Mouse (Mus musculus) CH12.LX (cell line): Measurements from ENCODE around the gene Klhdc8b. TPM values are rescaled to one million over a fixed set of nuclear protein-coding genes. Genes with fewer than 3 reads are reported as not detected.

Experiments used
- DNase-seq: peaks from one replicate; pipeline ENCODE4 v3.0.0-alpha.2; 2013; ENCODE audit errors: extremely low read depth
- H3K27ac ChIP-seq: 2 replicates; pipeline ENCODE4 v1.5.1; 2012; ENCODE audit warnings: low read depth, mild to moderate bottlenecking, control low read depth, moderate library complexity; ENCODE audit not compliant: insufficient read depth
- H3K27me3 ChIP-seq: replicated peaks from 2 replicates; pipeline ENCODE3; 2012; ENCODE audit warnings: inconsistent platforms
- H3K36me3 ChIP-seq, 2 experiments: replicated peaks in 1 of 2; 2 replicates each; pipeline versions ENCODE3 to v1.6.1; 2012; ENCODE audit warnings: inconsistent platforms in 1 of 2, low read length in 1 of 2, mild to moderate bottlenecking in 1 of 2, mixed read lengths in 1 of 2, moderate library complexity in 1 of 2; ENCODE audit not compliant: control insufficient read depth in 1 of 2, insufficient read depth in 1 of 2
- H3K4me1 ChIP-seq, 2 experiments: 2 replicates each; pipeline ENCODE4 v1.6.1; 2012; ENCODE audit warnings: inconsistent platforms in 1 of 2, moderate library complexity in 1 of 2; ENCODE audit not compliant: insufficient read depth in 2 of 2, control insufficient read depth in 1 of 2
- H3K4me2 ChIP-seq: 2 replicates; pipeline ENCODE4 v1.6.1; 2012; ENCODE audit warnings: low read depth, mild to moderate bottlenecking, control low read depth; ENCODE audit not compliant: poor library complexity, insufficient read depth, severe bottlenecking
- H3K4me3 ChIP-seq, 3 experiments: fragments of 150-350 bp in 1 of 3; sonication (generic) in 1 of 3; replicated peaks in 1 of 3; 2 replicates each; pipeline versions ENCODE3 to v1.5.1; 2011 to 2012; ENCODE audit warnings: low read depth in 2 of 3, low read length in 2 of 3, mild to moderate bottlenecking in 2 of 3, moderate library complexity in 2 of 3, control low read depth in 1 of 3, improper control_type of control experiment in 1 of 3, inconsistent platforms in 1 of 3, mixed read lengths in 1 of 3; ENCODE audit not compliant: poor library complexity in 1 of 3
- H3K79me2 ChIP-seq: replicated peaks from 2 replicates; pipeline ENCODE4 v1.6.1; 2012; ENCODE audit warnings: mild to moderate bottlenecking, moderate library complexity; ENCODE audit not compliant: control insufficient read depth, poor library complexity, insufficient read depth, severe bottlenecking; ENCODE audit errors: extremely low read depth
- H3K9ac ChIP-seq: 2 replicates; pipeline ENCODE4 v1.6.1; 2012; ENCODE audit warnings: low read depth, mild to moderate bottlenecking, control low read depth, moderate library complexity; ENCODE audit not compliant: insufficient read depth
- H3K9me3 ChIP-seq: replicated peaks from 2 replicates; pipeline ENCODE3; 2012; ENCODE audit warnings: low read length, inconsistent platforms, mixed read lengths
- BHLHE40 ChIP-seq: IDR thresholded peaks from 2 replicates; pipeline ENCODE4 v1.6.1; 2011; ENCODE audit warnings: mild to moderate bottlenecking, low read depth, low read length, improper control_type of control experiment
- CHD1 ChIP-seq: IDR thresholded peaks from 2 replicates; pipeline ENCODE4 v1.6.1; 2012; ENCODE audit warnings: low read depth, low read length, improper control_type of control experiment, inconsistent platforms
- CHD2 ChIP-seq: IDR thresholded peaks from 2 replicates; pipeline ENCODE4 v1.6.1; 2011; ENCODE audit warnings: low read length, improper control_type of control experiment
- CTCF ChIP-seq, 2 experiments: IDR thresholded peaks in 1 of 2; conservative IDR thresholded peaks in 1 of 2; 2 replicates each; pipeline ENCODE4 v1.5.1; 2011 to 2012; ENCODE audit warnings: low read depth in 2 of 2, low read length in 2 of 2, improper control_type of control experiment in 1 of 2, inconsistent platforms in 1 of 2, mild to moderate bottlenecking in 1 of 2, moderate library complexity in 1 of 2
- E2F4 ChIP-seq: IDR thresholded peaks from 2 replicates; pipeline ENCODE4 v1.6.1; 2011; ENCODE audit warnings: low read depth, low read length, improper control_type of control experiment; ENCODE audit not compliant: insufficient replicate concordance
- ELF1 ChIP-seq: IDR thresholded peaks from 2 replicates; pipeline ENCODE4 v1.6.1; 2014; ENCODE audit warnings: low read depth, mild to moderate bottlenecking, inconsistent platforms, low read length, improper control_type of control experiment
- EP300 ChIP-seq: IDR thresholded peaks from 2 replicates; pipeline ENCODE4 v1.6.1; 2011; ENCODE audit warnings: low read length, improper control_type of control experiment
- ETS1 ChIP-seq: conservative IDR thresholded peaks from 2 replicates; pipeline ENCODE4 v1.6.1; 2012; ENCODE audit warnings: low read depth, mild to moderate bottlenecking, inconsistent platforms, low read length, improper control_type of control experiment, moderate library complexity
- GABPA ChIP-seq: IDR thresholded peaks from 2 replicates; pipeline ENCODE4 v1.6.1; 2012; ENCODE audit warnings: low read depth, low read length, improper control_type of control experiment, inconsistent platforms; ENCODE audit not compliant: insufficient replicate concordance
- HCFC1 ChIP-seq: IDR thresholded peaks from 2 replicates; pipeline ENCODE4 v1.6.1; 2012; ENCODE audit warnings: low read depth, mild to moderate bottlenecking, inconsistent platforms, low read length, improper control_type of control experiment
- IRF4 ChIP-seq: IDR thresholded peaks from 2 replicates; pipeline ENCODE4 v1.6.1; 2014; ENCODE audit warnings: low read depth, mild to moderate bottlenecking, inconsistent platforms, low read length, improper control_type of control experiment
- JUN ChIP-seq: IDR thresholded peaks from 2 replicates; pipeline ENCODE4 v1.6.1; 2011; ENCODE audit warnings: low read depth, mild to moderate bottlenecking, low read length, improper control_type of control experiment, moderate library complexity; ENCODE audit not compliant: insufficient read depth
- KAT2A ChIP-seq: IDR thresholded peaks from 2 replicates; pipeline ENCODE4 v1.6.1; 2012; ENCODE audit warnings: low read length, improper control_type of control experiment, inconsistent platforms; ENCODE audit not compliant: insufficient replicate concordance
- MAX ChIP-seq: IDR thresholded peaks from 2 replicates; pipeline ENCODE4 v1.6.1; 2011; ENCODE audit warnings: low read length, improper control_type of control experiment
- MAZ ChIP-seq: IDR thresholded peaks from 2 replicates; pipeline ENCODE4 v1.6.1; 2012; ENCODE audit warnings: low read depth, mild to moderate bottlenecking, inconsistent platforms, low read length, improper control_type of control experiment, moderate library complexity
- MEF2A ChIP-seq: IDR thresholded peaks from 2 replicates; pipeline ENCODE4 v1.6.1; 2014; ENCODE audit warnings: low read depth, mild to moderate bottlenecking, inconsistent platforms, low read length, improper control_type of control experiment, borderline replicate concordance
- MXI1 ChIP-seq: IDR thresholded peaks from 2 replicates; pipeline ENCODE4 v1.6.1; 2011; ENCODE audit warnings: mild to moderate bottlenecking, low read depth, low read length, improper control_type of control experiment
- MYC ChIP-seq: IDR thresholded peaks from 2 replicates; pipeline ENCODE4 v1.6.1; 2011; ENCODE audit warnings: low read depth, mild to moderate bottlenecking, improper control_type of control experiment, low read length
- NELFE ChIP-seq: IDR thresholded peaks from 2 replicates; pipeline ENCODE4 v1.6.1; 2011; ENCODE audit warnings: low read depth, low read length, improper control_type of control experiment
- NRF1 ChIP-seq: IDR thresholded peaks from 2 replicates; pipeline ENCODE4 v1.6.1; 2014; ENCODE audit warnings: low read depth, mild to moderate bottlenecking, inconsistent platforms, low read length, improper control_type of control experiment, moderate library complexity
- PAX5 ChIP-seq: IDR thresholded peaks from 2 replicates; pipeline ENCODE4 v1.6.1; 2012; ENCODE audit warnings: low read length, inconsistent platforms, mixed read lengths
- POLR2A ChIP-seq: IDR thresholded peaks from 2 replicates; pipeline ENCODE4 v1.6.1; 2011; ENCODE audit warnings: low read depth, mild to moderate bottlenecking, improper control_type of control experiment, low read length
- POLR2AphosphoS2 ChIP-seq: IDR thresholded peaks from 2 replicates; pipeline ENCODE4 v1.6.1; 2011; ENCODE audit warnings: low read depth, low read length, improper control_type of control experiment
- RCOR1 ChIP-seq: conservative IDR thresholded peaks from 2 replicates; pipeline ENCODE4 v1.6.1; 2012; ENCODE audit warnings: low read depth, mild to moderate bottlenecking, inconsistent platforms, low read length, improper control_type of control experiment
- SIN3A ChIP-seq: IDR thresholded peaks from 2 replicates; pipeline ENCODE4 v1.6.1; 2012; ENCODE audit warnings: low read length, improper control_type of control experiment, inconsistent platforms
- SMC3 ChIP-seq: IDR thresholded peaks from 2 replicates; pipeline ENCODE4 v1.6.1; 2011; ENCODE audit warnings: low read depth, low read length, improper control_type of control experiment
- TBP ChIP-seq: conservative IDR thresholded peaks from 2 replicates; pipeline ENCODE4 v1.6.1; 2011; ENCODE audit warnings: low read depth, low read length, improper control_type of control experiment
- TCF12 ChIP-seq: IDR thresholded peaks from 2 replicates; pipeline ENCODE4 v1.6.1; 2014; ENCODE audit warnings: low read depth, mild to moderate bottlenecking, inconsistent platforms, low read length, improper control_type of control experiment
- UBTF ChIP-seq: IDR thresholded peaks from 2 replicates; pipeline ENCODE4 v1.6.1; 2012; ENCODE audit warnings: low read depth, mild to moderate bottlenecking, inconsistent platforms, low read length, improper control_type of control experiment, moderate library complexity
- USF1 ChIP-seq: IDR thresholded peaks from 2 replicates; pipeline ENCODE4 v1.6.1; 2014; ENCODE audit warnings: low read depth, mild to moderate bottlenecking, inconsistent platforms, low read length, improper control_type of control experiment
- USF2 ChIP-seq: conservative IDR thresholded peaks from 2 replicates; pipeline ENCODE4 v1.6.1; 2011; ENCODE audit warnings: low read depth, low read length, improper control_type of control experiment
- ZC3H11A ChIP-seq: IDR thresholded peaks from 2 replicates; pipeline ENCODE4 v1.6.1; 2012; ENCODE audit warnings: low read depth, mild to moderate bottlenecking, inconsistent platforms, low read length, improper control_type of control experiment
- ZKSCAN1 ChIP-seq: IDR thresholded peaks from 2 replicates; pipeline ENCODE4 v1.6.1; 2012; ENCODE audit warnings: low read depth, inconsistent platforms, low read length, improper control_type of control experiment, borderline replicate concordance
- ZMIZ1 ChIP-seq: IDR thresholded peaks from 2 replicates; pipeline ENCODE4 v1.6.1; 2012; ENCODE audit warnings: low read depth, mild to moderate bottlenecking, inconsistent platforms, low read length, improper control_type of control experiment
- ZNF384 ChIP-seq: IDR thresholded peaks from 2 replicates; pipeline ENCODE4 v1.6.1; 2012; ENCODE audit warnings: low read depth, low read length, improper control_type of control experiment, inconsistent platforms
- dilution Hi-C: fragments of 300-500 bp; cut with MboI; formaldehyde crosslinking; loops from 2 replicates; pipeline ENCODE4 v1.14.3; 2020; ENCODE audit warnings: low sequenced_read_pairs; ENCODE audit not compliant: extremely low pct_unique_long_range_greater_than_20kb, extremely low pct_ligation_motif_present
- in situ Hi-C: fragments of 300-500 bp; cut with MboI; formaldehyde crosslinking; loops from 3 replicates; pipeline ENCODE4 v1.14.3; 2019; ENCODE audit warnings: low sequenced_read_pairs, low pct_ligation_motif_present, low pct_unique_long_range_greater_than_20kb, mixed read lengths
- polyA plus RNA-seq: library from polyadenylated mRNA; unstranded; fragments of >175 nt; gene quantifications from 2 replicates; pipeline ENCODE4 v1.2.1, GENCODE M21; 2012; ENCODE audit warnings: low read depth; ENCODE audit not compliant: insufficient read length
- total RNA-seq, 2 experiments: library from RNA; depleted of rRNA; stranded (reverse); fragments of 300-350 nt in 1 of 2; fragments of >200 nt in 1 of 2; gene quantifications; 2 replicates each; pipeline ENCODE4 v1.2.3; 2012 to 2014

Klhdc8b gene
- total and polyA plus RNA-seq, 3 experiments, result 1.9 to 5.2 (median 3.5) TPM

DNA sequence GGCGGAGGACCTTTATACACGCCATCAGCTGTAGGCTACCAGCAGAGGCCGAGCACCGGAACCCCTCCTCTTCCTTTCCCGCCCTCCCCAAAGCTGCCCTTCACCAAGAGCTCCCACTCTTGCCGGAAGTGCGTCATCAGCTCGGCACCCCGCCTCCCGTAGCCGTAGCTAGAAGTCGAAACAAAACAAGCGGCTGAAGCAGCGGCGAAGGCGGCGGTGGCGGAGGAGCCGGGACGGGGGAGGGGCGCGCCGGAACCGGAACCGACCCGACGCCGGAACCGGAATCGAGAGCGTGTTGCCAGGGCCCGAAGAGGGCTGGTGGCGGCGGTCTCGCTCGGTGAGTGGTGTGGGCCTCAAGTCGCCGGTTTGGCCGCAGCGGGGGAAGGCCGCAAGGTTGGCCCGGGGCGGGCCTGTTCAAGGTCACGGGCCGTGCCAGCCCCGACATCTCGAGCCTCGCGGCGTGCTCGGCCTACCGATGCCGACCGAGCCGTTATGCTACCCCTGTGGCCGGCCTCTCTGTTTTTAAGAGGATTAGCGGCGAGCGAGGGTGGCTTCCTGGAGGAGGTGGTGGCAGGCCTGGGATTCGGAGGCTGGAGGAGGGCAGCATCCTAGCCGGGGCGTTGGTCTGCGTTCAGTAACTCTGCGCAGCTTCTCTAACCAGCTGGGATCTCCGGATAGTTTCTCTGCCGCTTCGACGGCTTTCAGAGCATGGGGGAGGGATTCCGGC, 29.3 kb upstream of the Klhdc8b start, which contains the start of gene Usp19:
Usp19 (plus strand) TSS at position 44 of the 727 bp plus-strand sequence.
- in situ Hi-C loops, result no loop called here
- dilution Hi-C loops, result no loop called here
- H3K27ac ChIP-seq, result peak within 1 kb of the TSS; percentile 74
- H3K4me3 ChIP-seq, result peak within 1 kb of the TSS; percentile 93 to 98 (median 94)
- H3K79me2 ChIP-seq, result peaks cover 24% of the 10 kb centered on the region
- peaks cover 3% of the 10 kb centered on the region for H3K27me3 ChIP-seq
- H3K9ac ChIP-seq, result peak within 1 kb of the TSS; percentile 99
- H3K4me2 ChIP-seq, result peak within 1 kb of the TSS; percentile 79
- peaks cover 11 to 31% of the 10 kb centered on the region in 2 experiments for H3K4me1 ChIP-seq
- DNase-seq, result peak; percentile 97
- TF ChIP-seq TBP (0 out of 2 replicates have a peak, but pooled peaks have one; percentile 61), MAZ (peak; percentile 97), USF1 (no peak), E2F4 (0 out of 2 replicates have a peak, but pooled peaks have one; percentile 66), CHD1 (no peak), HCFC1 (peak; percentile 90), BHLHE40 (peak; percentile 11; the same call in 1 of the 2 replicates), UBTF (no peak), IRF4 (peak; percentile 70; the same call in 1 of the 2 replicates), USF2 (no peak), POLR2AphosphoS2 (no peak), ETS1 (peak; percentile 27; the same call in 1 of the 2 replicates), MXI1 (peak; percentile 77), EP300 (no peak), NELFE (peak; percentile 87), MYC (0 out of 2 replicates have a peak, but pooled peaks have one; percentile 22), ZNF384 (no peak), CTCF (conservative IDR thresholded peaks at IDR 0.05 in 1 of 2, IDR thresholded peaks at IDR 0.05 in 1 of 2; ENCODE audit: low read depth in 2 of 2, low read length in 2 of 2) (no peak), JUN (no peak), MEF2A (peak; percentile 79), CHD2 (peak; percentile 82), NRF1 (peak; percentile 45; the same call in 1 of the 2 replicates), SIN3A (peak; percentile 97), RCOR1 (peak; percentile 72; the same call in 1 of the 2 replicates), ELF1 (peak; percentile 86), ZMIZ1 (peak; percentile 74), POLR2A (peak; percentile 84), SMC3 (no peak), ZC3H11A (no peak), GABPA (no peak; the same call in 1 of the 2 replicates), KAT2A (peak; percentile 79; the same call in 1 of the 2 replicates), TCF12 (peak; percentile 77), ZKSCAN1 (no peak), PAX5 (no peak), MAX (peak; percentile 60; the same call in 1 of the 2 replicates)
- H3K9me3 ChIP-seq, result no peaks in the 10 kb centered on the region
- H3K36me3 ChIP-seq, result peaks cover 31 to 38% of the 10 kb centered on the region in 2 experiments
